Mouse (Mus musculus) MEL (cell line): ENCODE data around the gene Vmn2r28.
"Not testable (repeated sequence)": the region's sequence is repeated elsewhere in the genome, so short reads cannot be mapped to it uniquely, and the experiment has no call there.

Experiments
- CHD2 ChIP-seq: IDR thresholded peaks from 2 replicates; pipeline ENCODE4 v1.6.1; 2011; ENCODE audit warnings: low read length, improper control_type of control experiment
- EP300 ChIP-seq, 2 experiments: IDR thresholded peaks; 2 replicates each; pipeline ENCODE4 v1.6.1; 2011; ENCODE audit warnings: improper control_type of control experiment in 2 of 2, low read length in 2 of 2, low read depth in 1 of 2, mild to moderate bottlenecking in 1 of 2
- MAX ChIP-seq: IDR thresholded peaks from 2 replicates; pipeline ENCODE4 v1.6.1; 2011; ENCODE audit warnings: low read length, improper control_type of control experiment

- TF ChIP-seq MAX; CHD2; EP300 (IDR thresholded peaks at IDR 0.05; ENCODE audit: low read depth in 1 of 2, low read length in 2 of 2): not testable (repeated sequence)
Observed at GRCm38 (mm10) chr7:5493856-5494255, at the start of gene Vmn2r28.
